Mouse (Mus musculus) embryo, embryonic 9.5 days (tissue): Measurements from ENCODE around the gene Trpm8.

Experiments used
- DNase-seq: peaks from one replicate; pipeline ENCODE4 v3.0.0-alpha.2; 2017; ENCODE audit errors: extremely low spot score

Trpm8 gene

DNA sequence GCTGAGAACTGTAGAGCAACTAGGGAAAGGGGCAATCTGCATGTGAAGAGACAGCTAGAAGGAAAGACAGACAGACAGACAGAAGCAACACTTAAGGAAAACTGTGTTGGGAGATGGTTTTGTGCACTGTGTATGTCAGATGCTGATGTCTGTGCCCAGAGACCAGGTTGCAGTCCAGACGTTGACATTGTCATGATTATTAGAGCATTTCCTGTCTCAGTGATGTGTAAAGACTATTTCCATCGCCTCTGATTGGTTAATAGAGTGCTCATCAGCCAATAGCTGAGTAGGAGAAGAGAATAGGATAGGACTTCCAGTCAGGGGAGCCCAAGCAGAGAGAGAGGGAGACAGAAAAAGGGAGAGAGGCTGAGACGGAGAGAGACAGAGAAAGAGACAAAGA, 155.1 kb downstream of the Trpm8 start:
- DNase-seq, result no peak

DNA sequence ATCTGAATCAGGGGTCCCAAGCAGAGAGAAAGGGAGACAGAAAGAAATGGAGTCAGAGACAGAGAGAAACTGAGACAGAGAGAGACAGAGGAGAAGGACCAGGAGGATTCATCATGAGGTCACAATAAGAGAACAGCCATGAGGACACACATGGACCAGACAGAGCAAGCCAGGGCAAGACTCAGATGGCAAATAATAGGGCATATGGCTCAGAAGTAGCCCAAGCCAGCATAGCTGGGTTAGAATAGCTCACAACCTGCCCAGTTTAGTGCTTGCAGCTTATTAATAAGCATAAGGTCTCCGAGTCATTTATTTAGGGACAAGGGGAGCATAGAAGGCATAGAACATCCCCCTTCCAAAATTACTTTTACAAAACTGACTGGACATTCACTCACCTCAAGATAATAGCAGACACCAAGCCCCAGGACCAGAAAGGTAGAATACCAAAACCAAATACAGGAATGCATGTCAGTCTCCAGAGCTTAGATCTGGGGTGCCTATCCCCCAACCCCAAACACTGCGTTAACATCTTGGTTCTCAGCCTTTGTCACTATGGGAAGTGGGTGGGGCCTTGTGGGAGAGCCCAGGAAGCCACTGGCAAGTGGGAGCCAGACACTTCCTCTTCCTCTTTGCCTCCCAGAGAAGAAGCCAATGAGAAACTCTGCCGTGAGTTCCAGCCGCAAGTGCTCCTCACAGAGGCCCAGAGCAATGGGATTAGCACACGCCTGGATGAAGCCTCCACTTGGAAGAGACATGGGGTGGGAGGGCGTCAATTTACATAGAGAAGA, 155.8 kb downstream of the Trpm8 start:
- DNase-seq, result no peak

DNA sequence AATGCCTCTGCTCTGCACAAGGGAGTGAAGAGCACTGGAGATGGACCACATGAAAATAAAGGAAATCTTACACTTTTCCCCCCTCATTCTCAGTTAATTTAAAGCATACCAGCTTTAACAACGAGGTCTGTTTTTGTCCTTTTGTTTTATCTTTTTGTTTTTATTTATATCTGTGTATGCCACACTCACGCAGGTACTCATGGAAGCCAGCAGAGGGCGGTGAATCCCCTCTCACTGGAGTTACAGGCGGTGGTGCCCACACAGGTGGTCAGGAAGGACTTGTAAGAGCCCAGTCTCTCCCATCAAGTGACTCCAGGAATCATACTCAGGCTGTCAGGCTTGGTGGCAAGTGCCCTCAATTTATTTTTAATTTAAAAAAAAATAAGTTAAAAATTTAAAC, 156.6 kb downstream of the Trpm8 start:
- no peak for DNase-seq

DNA sequence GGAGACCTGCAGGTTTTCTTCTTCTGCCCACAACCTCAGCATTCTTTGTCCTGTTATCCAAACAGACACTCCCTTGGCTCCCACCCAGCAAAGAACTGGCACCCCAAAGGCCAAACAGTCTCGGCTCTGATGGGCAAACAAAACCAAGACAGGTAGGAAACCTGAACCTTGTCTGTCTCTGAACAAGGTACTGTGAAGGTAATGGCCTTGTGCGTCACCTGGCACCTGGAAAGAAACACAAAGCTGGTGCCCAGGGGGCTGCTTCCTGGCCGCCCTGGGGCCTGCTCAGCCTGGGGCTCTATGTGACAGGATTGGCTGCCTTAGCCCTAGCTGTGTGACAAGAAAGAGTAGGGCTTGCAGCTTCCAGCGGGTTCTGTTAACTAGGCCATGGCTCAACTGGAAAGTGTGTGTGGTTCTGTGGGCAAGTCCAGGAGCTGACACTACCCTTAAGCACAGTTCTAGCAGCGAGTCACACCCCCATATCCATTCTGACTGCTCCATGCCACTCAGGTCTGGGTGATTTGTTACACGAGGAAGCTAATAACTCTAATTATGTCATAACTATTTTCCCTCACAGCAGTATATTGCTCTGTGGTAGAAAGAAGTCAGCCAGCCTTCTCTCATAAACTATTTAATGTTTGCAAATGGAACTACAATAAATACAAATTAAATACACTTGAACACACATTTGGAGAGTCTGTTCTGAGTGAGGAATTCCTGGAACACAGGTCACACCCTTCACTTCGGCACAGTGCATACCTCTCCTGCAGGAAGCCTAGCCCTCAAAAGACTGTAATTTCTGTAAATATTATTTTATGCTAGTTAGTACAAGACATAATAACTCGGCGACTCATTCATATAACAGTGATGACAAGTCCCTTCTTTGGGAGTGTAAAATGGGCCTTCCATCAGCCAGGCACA, 160.0 kb downstream of the Trpm8 start:
- no peak for DNase-seq
